Mouse (Mus musculus) left cerebral cortex, postnatal 36 days (tissue): ENCODE measurements at regions not wholly inside any gene's neighbourhood (a gene's known extent, or its start where the extent isn't known, plus 50 kb on each side); places are given as distances from the start of the nearest gene placed in this dataset.
"Not testable (repeated sequence)": the region's sequence is repeated elsewhere in the genome, so short reads cannot be mapped to it uniquely, and the experiment has no call there.

Experiments
- DNase-seq, 2 experiments: peaks; one replicate each; pipeline ENCODE4 v3.0.0; 2021 to 2022; ENCODE audit warnings: low spot score in 2 of 2, mixed read lengths in 1 of 2
- intact Hi-C: fragments of 180-260 bp; cut with DNase I; formaldehyde crosslinking; loops from one replicate; pipeline ENCODE4 v1.15.1; 2025

DNA sequence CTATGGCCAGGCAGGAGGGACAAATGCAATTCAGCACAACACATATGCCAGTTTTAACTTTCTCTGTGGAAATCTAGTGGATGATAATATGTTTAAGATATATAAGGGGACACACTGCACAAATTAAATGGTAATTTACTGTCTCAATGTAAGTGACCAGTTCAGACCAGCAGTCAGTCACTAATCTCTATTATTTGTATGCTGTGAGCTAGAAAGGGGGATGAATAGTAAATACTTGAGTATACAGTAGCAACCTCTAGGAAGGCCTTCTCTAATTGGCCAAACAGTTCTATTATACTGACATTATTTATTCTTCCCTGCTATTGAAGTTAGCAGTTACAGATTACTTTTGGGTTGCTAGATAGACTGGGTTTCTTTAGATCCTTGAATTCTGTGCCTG, 391.2 kb downstream of the Fign start:
- no peak for DNase-seq
- intact Hi-C loops, result loop anchor here (10.0 kb wide), 2 partner anchors 388 to 828 kb away; partner anchors contain the start of gene Fign

GRCm38 (mm10) chr2:63706183-63706582, 391.7 kb downstream of the Fign start:
- no peak for DNase-seq
- intact Hi-C loops, result loop anchor here (10.0 kb wide), 2 partner anchors 389 to 829 kb away; partner anchors contain the start of gene Fign

GRCm38 (mm10) chr2:63702333-63703096, 395.3 kb downstream of the Fign start:
- intact Hi-C loops, result loop anchor here (10.0 kb wide), 2 partner anchors 392 to 832 kb away; partner anchors contain the start of gene Fign
- peak; percentile 16 to 35 for DNase-seq

DNA sequence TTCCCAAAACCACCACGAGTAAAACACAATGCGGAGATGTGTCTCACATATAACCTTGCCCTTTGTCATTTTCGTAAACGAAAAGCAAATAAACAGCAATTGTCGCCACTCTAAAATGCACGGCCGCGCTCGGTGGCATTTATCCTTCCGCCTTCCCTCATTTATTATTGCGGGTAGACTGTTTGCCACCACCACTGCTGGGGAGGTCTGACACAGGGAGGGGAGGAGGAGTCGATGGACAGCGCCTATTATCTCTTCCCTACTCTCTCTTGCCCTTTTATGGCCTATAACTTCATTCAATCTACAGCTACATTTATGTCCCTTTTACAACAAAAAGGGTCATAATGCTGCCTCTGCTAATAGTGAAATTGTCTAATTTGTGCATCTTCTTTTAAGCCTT, 396.0 kb downstream of the Fign start:
- DNase-seq, result no peak
- intact Hi-C loops, result loop anchor here (2.0 to 10.0 kb wide), 3 partner anchors 393 to 1153 kb away; partner anchors contain the start of gene Fign

- no peak for DNase-seq
- intact Hi-C loops, result loop anchor here (2.0 to 10.0 kb wide), 3 partner anchors 395 to 1155 kb away; partner anchors contain the start of gene Fign
Observed at GRCm38 (mm10) chr2:63700255-63700654, 397.6 kb downstream of the Fign start.

DNA sequence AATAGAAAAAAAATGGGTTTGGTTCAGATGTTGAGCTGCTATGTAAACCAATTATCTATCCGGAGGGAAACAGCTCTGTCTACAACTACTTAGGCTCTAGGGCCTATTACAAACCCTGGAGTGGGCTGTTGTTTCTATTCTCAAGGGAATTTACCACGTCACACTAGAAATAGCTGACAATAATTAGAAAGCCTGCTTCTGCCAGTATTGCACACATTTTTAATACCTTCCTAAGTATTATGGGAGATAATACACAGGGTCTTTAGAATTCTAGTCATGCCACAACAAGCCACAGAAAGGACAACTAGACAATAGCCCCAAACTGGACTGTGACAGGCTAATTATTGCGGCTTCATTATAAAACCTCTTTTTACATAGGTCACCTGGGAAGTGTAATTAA, 428.1 kb downstream of the Fign start:
- intact Hi-C loops, result no loop called here
- DNase-seq, result no peak

DNA sequence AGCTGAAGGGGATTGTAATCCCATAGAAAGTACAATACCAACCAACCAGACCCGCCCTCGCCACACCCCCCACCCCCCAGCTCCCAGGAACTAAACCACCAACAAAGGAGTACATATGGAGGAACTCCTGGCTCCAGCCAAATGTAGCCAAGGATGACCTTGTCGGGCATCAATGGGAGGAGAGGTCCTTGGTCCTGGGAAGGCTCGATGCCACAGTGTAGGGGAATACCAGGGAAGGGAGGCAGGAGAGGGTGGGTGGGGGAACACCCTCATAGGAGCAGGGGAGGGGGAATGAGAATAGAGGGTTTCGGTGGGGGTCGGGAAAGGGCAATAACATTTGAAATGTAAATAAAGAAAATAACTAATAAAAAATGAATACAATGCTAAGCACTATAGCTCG, 429.1 kb downstream of the Fign start:
- no peak for DNase-seq
- intact Hi-C loops, result no loop called here

- intact Hi-C loops, DNase-seq: not testable (repeated sequence)
Observed at GRCm38 (mm10) chr2:63659947-63660346, 437.9 kb downstream of the Fign start.
